Mouse (Mus musculus): ENCODE data around the gene Crhr2.

The Crhr2 gene

DNA sequence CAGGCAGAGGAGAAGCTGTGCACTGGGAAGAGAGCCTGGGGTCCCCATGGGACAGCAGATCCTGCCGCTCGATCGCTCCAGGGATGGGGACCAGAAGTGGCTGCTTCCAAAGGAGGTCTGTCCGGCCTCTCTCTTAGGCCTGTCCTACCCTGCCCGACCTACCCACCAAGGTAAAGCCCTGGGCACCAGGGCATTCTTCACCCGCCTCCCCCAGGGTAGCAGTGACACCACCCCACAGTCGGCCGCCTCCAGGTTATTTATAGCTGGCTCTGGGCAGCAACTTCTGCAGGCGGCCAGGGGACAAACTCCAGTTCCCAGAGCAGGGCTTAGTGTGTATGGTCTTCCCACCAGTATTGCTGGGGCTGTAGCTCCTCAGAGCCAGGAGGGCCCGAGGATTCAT lies at the start of gene Crhr2:
Gene Crhr2, minus strand, starts transcription at position 223 of the 400 bp plus-strand sequence.
- no peak for DNase-seq (ENCODE audit: low read depth, low spot score)

GRCm38 (mm10) chr6:55179560-55179959 lies 46.7 kb upstream of the Crhr2 start:
- no peak for DNase-seq (ENCODE audit: low read depth, low spot score)

DNA sequence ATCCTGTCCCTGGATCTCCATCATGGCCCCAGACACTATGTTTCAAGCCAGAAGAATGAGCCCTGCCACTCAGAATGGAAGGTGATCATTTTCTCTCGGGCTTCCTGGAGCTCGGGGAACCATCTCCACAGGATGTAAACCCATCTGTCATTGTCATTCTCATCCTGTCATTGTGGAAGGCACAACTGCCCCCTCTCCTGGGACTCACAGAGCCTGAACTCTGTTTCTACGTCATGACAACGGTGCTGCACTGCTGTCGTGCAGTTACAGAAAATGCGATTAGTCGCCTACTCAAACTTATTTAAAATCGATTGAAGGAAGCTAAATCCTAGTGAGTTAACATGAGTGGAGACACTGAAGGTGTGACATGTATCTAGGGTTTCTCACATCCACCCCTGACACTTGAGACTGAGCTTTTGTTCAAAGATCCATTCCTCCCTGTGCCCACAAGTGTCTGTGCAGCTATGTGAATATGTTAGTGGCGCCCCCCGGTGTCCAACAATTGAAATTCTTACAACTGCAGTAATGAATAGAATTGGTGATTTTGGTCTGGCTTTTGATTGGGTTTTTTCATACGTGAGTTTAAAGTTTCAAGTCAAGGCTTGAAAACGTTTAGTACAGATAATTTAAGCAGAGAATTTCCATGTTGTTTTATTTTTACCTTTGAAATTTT lies 44.4 kb upstream of the Crhr2 start:
- DNase-seq (ENCODE audit: low read depth, low spot score), result no peak

GRCm38 (mm10) chr6:55175892-55176291 lies 43.1 kb upstream of the Crhr2 start:
- DNase-seq (ENCODE audit: low read depth, low spot score), result no peak

- DNase-seq (ENCODE audit: low read depth, low spot score), result no peak
These were observed 42.6 kb upstream of the Crhr2 start for GRCm38 (mm10) chr6:55175456-55175855.

- no peak for DNase-seq (ENCODE audit: low read depth, low spot score)
These were observed 41.9 kb upstream of the Crhr2 start, which contains the start of gene Inmt for GRCm38 (mm10) chr6:55174741-55175181. Inmt (minus strand) TSS chr6:55175043.

- DNase-seq (ENCODE audit: low read depth, low spot score), result no peak
These were observed 41.1 kb upstream of the Crhr2 start for GRCm38 (mm10) chr6:55173941-55174349.

- no peak for DNase-seq (ENCODE audit: low read depth, low spot score)
These were observed 40.4 kb upstream of the Crhr2 start for GRCm38 (mm10) chr6:55173171-55173570.

GRCm38 (mm10) chr6:55171638-55172037 lies 38.8 kb upstream of the Crhr2 start:
- no peak for DNase-seq (ENCODE audit: low read depth, low spot score)

GRCm38 (mm10) chr6:55169818-55170217 lies 37.0 kb upstream of the Crhr2 start:
- no peak for DNase-seq (ENCODE audit: low read depth, low spot score)

DNA sequence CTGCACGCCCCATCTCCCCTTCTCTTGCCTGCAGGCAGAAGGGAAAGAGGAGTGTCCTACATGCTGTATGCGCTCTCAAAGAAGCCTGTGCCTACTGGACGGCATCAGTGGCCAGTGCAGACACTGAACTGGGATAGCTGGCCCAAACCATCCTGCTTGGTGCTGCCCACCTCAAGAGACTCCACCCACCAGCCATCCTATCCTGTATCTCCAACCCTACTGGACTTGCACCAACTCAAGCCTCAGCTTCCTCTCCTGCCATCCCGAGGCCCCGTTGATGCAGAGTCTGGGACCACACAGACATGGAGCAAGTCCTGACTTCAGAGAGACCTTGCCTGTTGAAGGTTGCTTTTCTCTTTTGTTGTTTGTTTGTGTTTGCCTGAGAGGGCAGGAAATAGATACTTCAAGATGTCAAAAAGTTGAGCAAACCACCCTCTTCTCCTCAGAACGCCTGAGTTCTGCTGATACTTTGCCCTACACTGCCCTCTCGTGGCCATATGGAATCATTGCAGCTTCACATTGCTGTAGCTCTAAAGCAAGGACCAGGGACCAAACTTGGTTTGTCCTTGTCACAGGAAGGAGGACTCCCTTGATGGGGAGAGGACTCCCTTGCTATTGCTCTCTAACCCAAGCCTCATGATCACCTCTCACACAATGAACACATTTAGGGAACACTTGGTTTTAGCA lies 34.1 kb upstream of the Crhr2 start:
- no peak for DNase-seq (ENCODE audit: low read depth, low spot score)

- DNase-seq (ENCODE audit: low read depth, low spot score), result no peak
These were observed 30.3 kb upstream of the Crhr2 start for GRCm38 (mm10) chr6:55163046-55163584.

- peak; percentile 84 for DNase-seq (ENCODE audit: low read depth, low spot score)
These were observed 28.5 kb upstream of the Crhr2 start for GRCm38 (mm10) chr6:55161311-55161761.

DNA sequence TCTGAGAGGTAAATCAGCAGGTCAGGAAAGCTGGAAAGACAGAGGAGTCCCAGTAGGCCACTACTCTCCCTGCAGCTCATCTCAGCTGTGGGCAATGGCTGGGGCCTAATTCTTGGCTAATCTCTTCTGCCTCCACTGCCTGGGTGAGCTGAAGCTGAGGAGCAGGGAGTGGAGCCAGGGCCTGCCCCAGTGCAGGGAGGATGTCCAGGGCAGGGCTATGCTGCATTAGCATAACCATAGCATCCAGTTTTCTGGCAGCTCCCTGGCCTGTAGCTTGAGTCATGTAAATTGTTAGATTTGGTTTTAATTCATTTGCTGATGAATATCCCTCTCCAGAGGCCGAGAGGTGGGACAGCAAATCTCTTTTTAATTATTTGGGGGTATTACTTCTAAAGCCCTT lies 26.4 kb upstream of the Crhr2 start:
- no peak for DNase-seq (ENCODE audit: low read depth, low spot score)

- DNase-seq (ENCODE audit: low read depth, low spot score), result peak; percentile 43
These were observed 19.4 kb upstream of the Crhr2 start for GRCm38 (mm10) chr6:55152226-55152625.

DNA sequence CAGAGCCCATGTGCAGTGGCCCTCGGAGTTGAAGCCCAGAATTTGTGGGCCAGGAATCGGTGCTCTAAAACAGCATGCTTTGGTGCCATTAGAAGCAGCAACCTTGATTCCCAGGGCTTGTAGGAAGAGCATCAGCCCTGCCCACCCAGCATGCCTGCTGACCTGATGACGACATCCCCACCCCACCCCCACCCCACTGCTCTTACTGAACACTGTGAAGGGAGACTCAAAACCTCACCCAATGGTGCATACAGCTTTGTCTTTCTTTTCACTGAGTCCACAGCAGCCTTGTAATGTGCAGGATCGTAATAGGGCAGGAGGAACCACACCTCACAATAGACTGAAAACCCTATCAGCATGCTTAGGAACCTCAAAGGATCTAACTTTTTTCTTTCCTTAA lies 13.3 kb upstream of the Crhr2 start:
- DNase-seq (ENCODE audit: low read depth, low spot score), result no peak

- DNase-seq (ENCODE audit: low read depth, low spot score), result no peak
These were observed 12.5 kb upstream of the Crhr2 start for GRCm38 (mm10) chr6:55145285-55145684.

DNA sequence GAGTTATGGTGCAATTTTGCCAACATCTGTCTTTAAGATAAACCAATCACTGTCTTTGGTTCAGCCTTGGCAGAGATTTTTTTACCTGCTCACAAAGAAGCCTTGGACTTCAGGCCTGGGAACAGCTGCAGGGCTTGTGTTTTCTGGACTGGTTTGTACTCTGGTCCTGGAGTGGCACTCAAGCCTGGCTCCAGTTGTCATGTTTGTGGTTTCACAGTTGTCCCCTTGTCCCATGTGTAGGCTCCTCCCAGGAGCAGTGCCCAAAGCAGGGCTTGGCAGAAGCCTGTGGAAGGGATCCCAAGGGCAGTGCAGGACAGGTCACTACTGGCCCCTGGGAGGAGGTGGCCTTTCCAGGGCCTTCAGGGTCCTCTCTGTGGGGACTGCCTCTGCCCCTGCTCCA lies 5.5 kb upstream of the Crhr2 start:
- no peak for DNase-seq (ENCODE audit: low read depth, low spot score)

DNA sequence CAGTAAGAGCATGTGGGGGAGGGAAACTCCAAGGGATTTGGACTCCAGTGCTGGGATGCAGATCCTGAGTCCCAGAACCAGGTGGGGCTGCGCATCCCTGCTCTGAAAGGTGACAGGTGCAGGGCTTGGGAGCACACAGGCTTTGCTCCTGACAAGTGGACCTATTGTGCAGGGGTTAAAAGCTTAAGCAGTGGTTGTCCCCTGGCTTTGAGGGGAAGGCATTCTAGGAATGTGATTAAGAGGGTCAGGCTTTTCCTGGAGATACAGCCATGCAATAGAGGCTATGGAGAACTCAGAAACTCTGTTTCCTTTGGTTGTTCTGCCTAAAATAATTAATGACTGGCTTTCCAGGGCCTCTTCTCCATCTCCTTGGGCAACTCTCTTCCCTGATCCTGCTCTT lies 609 bp upstream of the Crhr2 start:
- no peak for DNase-seq (ENCODE audit: low read depth, low spot score)

- DNase-seq (ENCODE audit: low read depth, low spot score), result no peak
These were observed 1.5 kb downstream of the Crhr2 start for GRCm38 (mm10) chr6:55131301-55131700.

DNA sequence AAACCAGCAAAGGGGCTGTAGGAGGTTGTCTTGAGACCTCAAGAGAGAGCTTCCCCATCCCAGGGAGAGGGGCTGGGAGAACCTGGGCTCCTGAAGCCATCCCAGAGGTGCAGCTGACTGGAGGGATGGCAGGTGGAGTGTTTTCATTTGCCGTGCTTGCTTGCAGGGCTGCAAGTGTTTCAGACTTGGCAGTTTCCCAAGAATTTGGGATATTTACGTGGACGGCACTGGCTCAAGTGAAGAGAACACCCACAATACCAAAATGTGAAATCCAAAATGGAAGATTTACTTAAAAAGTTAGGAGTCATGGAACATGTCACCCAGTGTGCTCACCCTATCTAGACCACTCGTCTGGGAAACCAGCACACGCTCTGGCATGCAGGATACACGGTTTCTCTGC lies 2.2 kb downstream of the Crhr2 start:
- no peak for DNase-seq (ENCODE audit: low read depth, low spot score)

GRCm38 (mm10) chr6:55128391-55128790 lies 4.4 kb downstream of the Crhr2 start:
- no peak for DNase-seq (ENCODE audit: low read depth, low spot score)

DNA sequence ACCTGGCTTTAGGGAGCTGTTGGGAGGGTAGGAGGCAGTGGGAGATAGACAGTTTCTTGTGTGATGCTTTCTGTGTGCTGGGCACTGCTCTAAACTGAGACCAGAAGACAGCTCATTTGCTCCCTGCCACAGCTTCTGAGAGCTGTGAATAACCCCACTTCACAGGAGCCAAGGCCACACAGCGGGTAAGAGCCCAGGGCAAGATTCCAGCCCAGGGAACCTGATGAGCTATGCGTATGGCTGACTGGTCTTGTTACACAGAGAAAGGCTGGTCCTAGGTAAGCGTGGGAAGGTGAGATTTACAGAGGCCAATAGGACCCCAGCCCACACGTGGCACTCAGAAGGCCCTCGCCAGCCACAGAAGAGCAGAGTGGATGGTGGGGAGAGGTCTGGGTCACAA lies 6.2 kb downstream of the Crhr2 start:
- no peak for DNase-seq (ENCODE audit: low read depth, low spot score)
